Mouse (Mus musculus) left cerebral cortex, adult 18-20 months (tissue): Measurements from ENCODE around the gene Ip6k1. TPM values are rescaled to one million over a fixed set of nuclear protein-coding genes. Genes with fewer than 3 reads are reported as not detected.

ENCODE experiments used
- DNase-seq, 2 experiments: peaks; one replicate each; pipeline ENCODE4 v3.0.0; 2021 to 2022; ENCODE audit warnings: low spot score in 2 of 2, mixed read lengths in 1 of 2
- microRNA-seq, 2 experiments: library from miRNA; unstranded; fragments of <30 nt; microRNA quantifications; one replicate each; pipeline ENCODE4 v1.2.0; 2021
- total RNA-seq, 2 experiments: library from RNA; stranded (reverse); gene quantifications; 2 replicates each; pipeline ENCODE4 v1.2.3; 2021

The Ip6k1 gene
- total RNA-seq, 2 experiments from 2014 or later = 199 to 224 TPM

DNA sequence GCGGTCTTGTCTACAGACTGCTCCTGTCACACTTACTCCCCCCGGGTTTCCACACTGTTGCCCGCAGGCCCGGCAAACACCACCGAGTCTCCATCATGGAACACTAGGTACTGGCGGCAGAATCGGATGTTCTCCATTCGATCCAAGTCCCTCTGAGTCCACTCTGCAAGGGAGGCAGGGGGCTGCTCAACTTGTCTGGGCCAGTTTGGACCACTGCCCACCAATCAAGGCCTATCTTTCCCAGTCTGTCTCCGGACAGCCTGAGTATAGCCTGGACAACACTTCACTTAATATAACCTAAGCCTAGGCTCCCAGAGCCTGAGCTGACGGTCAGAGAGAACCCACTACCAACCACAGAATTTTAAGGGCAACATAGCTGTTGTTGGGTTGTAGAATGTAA, 91.3 kb downstream of the Ip6k1 start:
- DNase-seq = no peak

DNA sequence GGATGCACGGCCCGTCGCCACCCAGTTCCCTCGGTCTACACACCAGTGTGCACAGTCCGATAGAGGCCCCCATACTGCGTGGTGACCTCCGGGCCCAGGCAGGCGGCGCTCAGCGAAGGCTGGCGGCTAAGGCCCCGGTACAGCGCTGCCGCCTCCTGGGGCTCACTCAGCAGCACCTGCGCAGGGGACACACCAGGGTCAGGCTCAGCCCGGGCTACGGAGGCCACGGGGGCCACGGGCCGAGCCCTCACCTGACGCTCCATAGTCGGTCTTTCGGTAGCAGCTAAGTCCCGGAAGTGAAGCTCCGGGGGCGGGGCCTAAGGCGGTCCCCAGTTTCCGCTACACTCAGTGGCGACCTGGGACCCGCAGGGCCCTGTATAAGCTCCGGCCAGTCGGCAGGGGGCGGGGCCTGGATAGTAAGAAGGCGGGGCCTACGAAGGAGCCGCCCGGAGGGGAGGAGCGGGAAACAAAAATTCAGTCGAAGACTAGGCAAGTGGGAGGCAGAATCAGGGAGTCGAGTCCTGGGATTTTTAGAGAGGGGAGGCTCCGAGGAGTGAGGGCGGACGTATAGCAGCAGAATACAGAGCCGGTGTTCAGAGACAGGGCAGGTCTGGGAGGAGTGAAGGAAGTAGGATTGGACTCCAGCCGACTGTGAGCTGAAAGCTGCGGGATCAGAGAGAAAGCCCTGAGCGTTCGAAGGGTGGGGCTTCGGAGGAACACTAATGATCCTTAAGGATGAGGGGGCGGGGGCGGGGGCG, 92.1 kb downstream of the Ip6k1 start, which contains the start of gene Apeh:
Apeh (minus strand) TSS at position 423 of the 758 bp plus-strand sequence.
- peak; percentile 81 to 82 for DNase-seq

DNA sequence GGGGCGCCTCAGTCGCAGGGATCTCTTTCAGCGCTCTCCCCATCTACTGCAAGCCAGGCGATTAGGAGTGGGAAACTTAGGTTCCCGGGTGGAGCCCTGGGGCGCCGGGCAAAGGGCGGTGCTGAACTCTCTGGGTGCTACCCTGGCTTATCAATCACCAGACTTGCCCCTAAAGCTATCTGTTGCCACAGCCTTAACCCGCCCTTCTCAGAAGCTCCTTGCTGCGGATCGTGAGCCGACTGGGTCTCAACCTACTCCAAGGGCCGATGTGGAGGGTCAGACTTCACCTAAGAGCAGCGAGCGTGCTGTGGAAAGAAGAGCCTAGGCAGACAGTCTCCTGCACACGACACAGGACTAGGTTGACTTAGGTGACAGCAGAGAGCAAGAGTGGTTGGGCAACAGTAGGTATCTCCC, 92.7 kb downstream of the Ip6k1 start:
- no peak for DNase-seq

DNA sequence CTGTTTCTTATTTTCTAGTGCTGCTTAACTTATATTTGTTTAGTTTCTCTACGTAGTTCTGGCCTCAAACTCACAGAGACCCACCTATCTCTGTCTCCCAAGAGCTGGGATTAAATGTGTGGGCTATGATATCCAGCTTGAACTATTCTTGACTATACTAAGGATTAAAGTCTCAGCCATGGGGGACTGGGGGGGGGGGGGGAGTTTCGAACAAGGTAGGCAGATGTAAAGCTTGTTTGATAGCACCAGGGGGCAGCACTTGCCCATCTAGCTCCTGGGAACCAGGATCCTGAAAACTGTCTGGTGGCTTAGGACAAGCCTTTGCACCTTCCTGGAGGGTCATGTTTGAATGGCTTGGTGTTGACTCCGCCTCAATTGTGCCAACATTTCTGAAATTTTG, 93.2 kb downstream of the Ip6k1 start:
- peak in 1 of 2 experiments; percentile 63 for DNase-seq

DNA sequence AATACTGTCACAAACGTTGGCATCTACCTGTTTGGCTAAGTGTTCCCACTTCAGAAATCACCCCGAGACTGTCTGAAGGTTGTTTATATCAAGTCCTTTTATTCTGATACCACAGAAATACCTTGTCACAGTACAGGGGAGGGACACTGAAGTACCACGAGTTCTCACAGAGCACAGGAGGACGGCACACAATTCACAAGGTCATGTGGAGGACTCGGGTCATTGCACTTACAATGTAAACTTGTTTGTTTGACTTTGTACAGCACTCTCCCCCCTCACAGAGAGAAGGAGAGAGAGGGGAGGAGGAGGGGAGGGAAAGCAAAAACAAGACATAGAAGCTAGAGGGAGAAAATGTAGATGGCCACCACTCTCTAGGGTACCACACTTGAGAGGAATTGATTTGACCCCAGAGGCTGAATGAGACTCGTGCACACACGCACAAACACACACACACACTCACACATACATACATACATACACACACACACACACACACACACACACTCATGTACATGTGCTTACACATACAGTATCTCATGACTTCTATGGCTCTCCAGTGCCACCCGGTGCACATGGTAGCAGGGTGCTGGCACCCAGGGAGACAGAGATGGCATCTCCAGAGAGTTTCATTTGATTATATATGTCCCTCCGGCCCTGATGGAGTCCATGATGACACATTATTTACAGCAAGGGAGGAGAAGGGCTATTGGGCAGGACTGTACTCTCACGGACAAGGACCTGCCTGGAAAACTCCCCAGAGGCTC, 93.8 kb downstream of the Ip6k1 start:
- DNase-seq = no peak

Small RNA genes lying within 50 kb of the gene (microRNA-seq; reads per million reads assigned to microRNA genes)
- 0 reads per million in 2 experiments for gene Mir7088

Other genes starting within 250 kb of the Ip6k1 start
- gene Rbm5, start 231.5 kb upstream of the Ip6k1 start, total RNA-seq = 100 to 1,000 TPM; 120 to 133 TPM
- gene Rbm6, start 129.3 kb upstream of the Ip6k1 start, total RNA-seq = 10 to 100 TPM; 54.0 to 57.3 TPM
- 10 to 100 TPM; 27.1 to 28.1 TPM for gene Mon1a, start 114.3 kb upstream of the Ip6k1 start, total RNA-seq
- gene Mst1r, start 95.6 kb upstream of the Ip6k1 start, total RNA-seq = 1 to 10 TPM in 1 of 2 experiments, under 1 TPM in 1; 0.89 to 1.2 TPM
- gene Actl11, start 74.0 kb upstream of the Ip6k1 start, total RNA-seq = not detected
- 100 to 1,000 TPM; 322 to 377 TPM for gene Camkv, start 66.8 kb upstream of the Ip6k1 start, total RNA-seq
- gene Traip, start 52.4 kb upstream of the Ip6k1 start, total RNA-seq = 1 to 10 TPM; 7.5 to 9.1 TPM
- gene Uba7, start 27.0 kb upstream of the Ip6k1 start, total RNA-seq = 1 to 10 TPM; 4.3 to 5.0 TPM
- under 1 TPM in 1 of 2 experiments, not detected in 1; 0.40 TPM for gene Gm20661, start 19.4 kb upstream of the Ip6k1 start, total RNA-seq
- 1 to 10 TPM; 4.0 to 4.5 TPM for gene Inka1, start 16.6 kb upstream of the Ip6k1 start, total RNA-seq
- 1 to 10 TPM in 1 of 2 experiments, under 1 TPM in 1; 0.68 to 2.1 TPM for gene Cdhr4, start 10.0 kb upstream of the Ip6k1 start, total RNA-seq
- gene Gm20662, start 6.2 kb upstream of the Ip6k1 start, total RNA-seq = 1 to 10 TPM; 6.1 to 9.5 TPM
- 10 to 100 TPM; 18.1 to 20.2 TPM for gene Gmppb, start 46.7 kb downstream of the Ip6k1 start, total RNA-seq
- gene Amigo3, start 50.7 kb downstream of the Ip6k1 start, total RNA-seq = 1 to 10 TPM; 1.2 to 1.7 TPM
- not detected for gene Mst1, start 77.9 kb downstream of the Ip6k1 start, total RNA-seq
- gene Rnf123, start 80.8 kb downstream of the Ip6k1 start, total RNA-seq = 10 to 100 TPM; 83.8 to 86.7 TPM
- 10 to 100 TPM; 29.2 to 32.2 TPM for gene Apeh, start 92.1 kb downstream of the Ip6k1 start, total RNA-seq
- gene Bsn, start 187.9 kb downstream of the Ip6k1 start, total RNA-seq = 100 to 1,000 TPM; 243 to 246 TPM